Mouse (Mus musculus): ENCODE measurements around the gene Ttbk1. TPM values are rescaled to one million over a fixed set of nuclear protein-coding genes. Genes with fewer than 3 reads are reported as not detected.

Gene Ttbk1
- polyA plus RNA-seq, 1 experiment: 0.25 TPM

DNA sequence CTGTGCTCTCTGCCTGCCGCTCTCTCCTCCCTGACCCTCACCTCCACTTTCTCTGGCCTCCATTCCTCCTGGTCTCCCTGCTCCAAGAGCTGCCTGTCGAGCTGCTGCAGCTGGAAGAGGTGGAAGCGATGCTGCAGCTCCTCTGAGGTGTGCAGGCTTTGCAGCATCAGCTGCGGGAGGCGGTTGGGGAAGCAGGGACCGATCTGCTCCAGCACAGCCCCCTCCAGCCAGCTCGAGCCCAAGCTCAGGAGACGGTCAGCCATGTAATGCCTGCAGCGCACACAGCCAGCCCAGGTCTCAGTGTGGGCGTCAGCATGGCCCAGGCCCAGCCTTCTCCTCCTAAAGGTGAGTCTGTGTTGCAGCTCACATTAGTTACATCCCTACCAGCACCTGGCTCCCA is 32.5 kb upstream of the Ttbk1 start:
- WGBS: 68% methylated on average over 10 of the region's 10 CpGs

DNA sequence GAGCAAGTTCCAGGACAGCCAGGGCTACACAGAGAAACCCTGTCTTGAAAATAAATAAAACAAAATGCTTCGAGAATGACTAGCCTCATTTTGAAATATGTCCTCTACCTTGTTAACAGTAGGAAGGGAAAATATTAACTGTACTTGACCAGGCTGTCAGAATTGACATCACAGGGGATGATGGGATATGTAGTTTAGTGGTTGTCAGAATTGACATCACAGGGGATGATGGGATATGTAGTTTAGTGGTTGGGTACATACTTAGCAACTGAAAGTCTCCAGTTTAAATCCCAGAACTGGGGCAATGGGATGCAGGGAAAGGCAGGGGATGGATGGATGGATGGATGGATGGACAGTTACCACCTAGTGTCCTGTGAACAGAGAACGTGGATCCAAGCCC is 25.9 kb upstream of the Ttbk1 start:
- WGBS: 51% methylated on average over 2 of the region's 2 CpGs

More for the DNA sequence above, 32.5 kb upstream of the Ttbk1 start:
- no peak overlapping the region for H3K27ac ChIP-seq (ENCODE audit: insufficient read depth, low read depth, low read length)
- H3K36me3 ChIP-seq (ENCODE audit: control insufficient read depth, insufficient read depth, low read length): no peaks in the 10 kb centered on the region
- 0 out of 2 replicates have a peak, but pooled peaks cover 4% of the 10 kb centered on the region for H3K27me3 ChIP-seq (ENCODE audit: control insufficient read depth, insufficient read depth, low read length)
- no peak for TF ChIP-seq CTCF (IDR thresholded peaks at IDR 0.05; ENCODE audit: extremely low read depth, insufficient read length, insufficient replicate concordance, low read depth, low read length)
- no peak for TF ChIP-seq POLR2A (IDR thresholded peaks at IDR 0.05; ENCODE audit: low read depth, low read length)
- no peak overlapping the region for H3K4me3 ChIP-seq (ENCODE audit: low read depth, low read length)
- H3K4me1 ChIP-seq (ENCODE audit: control insufficient read depth, insufficient read depth, insufficient read length, low read length): no peaks in the 10 kb centered on the region

GRCm38 (mm10) chr17:46511059-46511710 is 23.7 kb upstream of the Ttbk1 start:
- H3K4me1 ChIP-seq (ENCODE audit: control insufficient read depth, insufficient read depth, insufficient read length, low read length): no peaks in the 10 kb centered on the region
- H3K36me3 ChIP-seq (ENCODE audit: control insufficient read depth, insufficient read depth, low read length): no peaks in the 10 kb centered on the region
- peak; percentile 47; the same call in 1 of the 2 replicates for TF ChIP-seq CTCF (IDR thresholded peaks at IDR 0.05; ENCODE audit: extremely low read depth, insufficient read length, insufficient replicate concordance, low read depth, low read length)
- no peak for TF ChIP-seq POLR2A (IDR thresholded peaks at IDR 0.05; ENCODE audit: low read depth, low read length)
- no peak overlapping the region for H3K4me3 ChIP-seq (ENCODE audit: low read depth, low read length)
- H3K27ac ChIP-seq (ENCODE audit: insufficient read depth, low read depth, low read length): no peak overlapping the region
- 60% methylated on average over 11 of the region's 11 CpGs for whole genome bisulfite sequencing
- no peaks in the 10 kb centered on the region for H3K27me3 ChIP-seq (ENCODE audit: control insufficient read depth, insufficient read depth, low read length)

More for the DNA sequence above, 25.9 kb upstream of the Ttbk1 start:
- H3K36me3 ChIP-seq (ENCODE audit: control insufficient read depth, insufficient read depth, low read length): no peaks in the 10 kb centered on the region
- H3K4me1 ChIP-seq (ENCODE audit: control insufficient read depth, insufficient read depth, insufficient read length, low read length): no peaks in the 10 kb centered on the region
- H3K27me3 ChIP-seq (ENCODE audit: control insufficient read depth, insufficient read depth, low read length): no peaks in the 10 kb centered on the region
- no peak for TF ChIP-seq POLR2A (IDR thresholded peaks at IDR 0.05; ENCODE audit: low read depth, low read length)
- TF ChIP-seq CTCF (IDR thresholded peaks at IDR 0.05; ENCODE audit: extremely low read depth, insufficient read length, insufficient replicate concordance, low read depth, low read length): no peak
- H3K4me3 ChIP-seq (ENCODE audit: low read depth, low read length): no peak overlapping the region
- H3K27ac ChIP-seq (ENCODE audit: insufficient read depth, low read depth, low read length): no peak overlapping the region

DNA sequence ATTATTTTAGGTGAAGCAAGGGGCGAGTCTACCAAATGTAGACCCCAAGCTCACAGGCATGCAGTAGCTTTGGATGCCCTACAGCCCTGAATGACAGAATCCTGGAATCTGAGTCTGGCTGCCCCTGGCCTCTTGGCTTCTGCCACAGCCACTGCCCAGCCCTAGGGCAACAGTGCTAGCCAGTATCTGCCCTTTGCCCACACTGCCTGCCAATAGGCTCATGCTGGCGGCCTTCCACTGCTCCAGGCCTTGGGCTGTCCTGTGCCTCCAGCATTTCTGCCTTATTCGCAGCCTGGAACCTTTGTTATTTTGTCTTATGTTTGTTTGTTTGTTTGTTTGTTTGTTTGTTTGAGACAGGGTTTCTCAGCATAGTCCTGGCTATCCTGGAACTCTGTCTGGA is 18.1 kb upstream of the Ttbk1 start:
- no peaks in the 10 kb centered on the region for H3K27me3 ChIP-seq (ENCODE audit: control insufficient read depth, insufficient read depth, low read length)
- H3K4me3 ChIP-seq (ENCODE audit: low read depth, low read length): no peak overlapping the region
- H3K4me1 ChIP-seq (ENCODE audit: control insufficient read depth, insufficient read depth, insufficient read length, low read length): no peaks in the 10 kb centered on the region
- H3K27ac ChIP-seq (ENCODE audit: insufficient read depth, low read depth, low read length): no peak overlapping the region
- no peaks in the 10 kb centered on the region for H3K36me3 ChIP-seq (ENCODE audit: control insufficient read depth, insufficient read depth, low read length)
- TF ChIP-seq POLR2A (IDR thresholded peaks at IDR 0.05; ENCODE audit: low read depth, low read length) (no peak), CTCF (IDR thresholded peaks at IDR 0.05; ENCODE audit: extremely low read depth, insufficient read length, insufficient replicate concordance, low read depth, low read length) (no peak)
- WGBS: 85% methylated on average over 3 of the region's 3 CpGs

GRCm38 (mm10) chr17:46503847-46504638 is 16.6 kb upstream of the Ttbk1 start:
- TF ChIP-seq POLR2A (IDR thresholded peaks at IDR 0.05; ENCODE audit: low read depth, low read length) (no peak), CTCF (IDR thresholded peaks at IDR 0.05; ENCODE audit: extremely low read depth, insufficient read length, insufficient replicate concordance, low read depth, low read length) (no peak)
- Histone ChIP-seq H3K27me3 (ENCODE audit: control insufficient read depth, insufficient read depth, low read length) (no peaks in the 10 kb centered on the region), H3K27ac (ENCODE audit: insufficient read depth, low read depth, low read length) (no peak overlapping the region), H3K4me1 (ENCODE audit: control insufficient read depth, insufficient read depth, insufficient read length, low read length) (no peaks in the 10 kb centered on the region), H3K36me3 (ENCODE audit: control insufficient read depth, insufficient read depth, low read length) (no peaks in the 10 kb centered on the region), H3K4me3 (ENCODE audit: low read depth, low read length) (no peak overlapping the region)
- 80% methylated on average over 14 of the region's 14 CpGs for WGBS

DNA sequence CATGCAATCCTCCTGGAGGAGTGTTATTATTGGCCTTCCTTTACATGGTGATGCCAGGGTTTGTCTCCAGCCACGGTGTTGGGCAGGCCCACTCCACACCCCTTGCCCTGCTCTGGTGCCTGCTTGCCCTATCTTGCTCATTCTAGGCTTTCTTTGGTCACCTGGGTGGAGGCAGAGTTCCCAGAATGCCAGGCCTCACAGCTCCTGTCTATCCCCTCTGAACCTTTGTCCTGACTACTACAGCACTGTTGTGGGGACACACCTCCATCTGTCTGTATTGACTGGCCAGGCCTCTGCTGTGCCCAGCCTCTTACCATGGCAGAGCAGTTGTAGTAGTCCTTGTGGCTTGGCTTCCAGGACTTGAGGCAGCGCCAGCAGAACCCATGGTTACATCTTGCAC is 15.3 kb upstream of the Ttbk1 start:
- no peaks in the 10 kb centered on the region for H3K27me3 ChIP-seq (ENCODE audit: control insufficient read depth, insufficient read depth, low read length)
- no peak overlapping the region for H3K27ac ChIP-seq (ENCODE audit: insufficient read depth, low read depth, low read length)
- TF ChIP-seq CTCF (IDR thresholded peaks at IDR 0.05; ENCODE audit: extremely low read depth, insufficient read length, insufficient replicate concordance, low read depth, low read length): no peak
- no peak for TF ChIP-seq POLR2A (IDR thresholded peaks at IDR 0.05; ENCODE audit: low read depth, low read length)
- 82% methylated on average over 2 of the region's 2 CpGs for WGBS
- no peak overlapping the region for H3K4me3 ChIP-seq (ENCODE audit: low read depth, low read length)
- peaks cover 1% of the 10 kb centered on the region; the same call in 1 of the 2 replicates for H3K4me1 ChIP-seq (ENCODE audit: control insufficient read depth, insufficient read depth, insufficient read length, low read length)
- no peaks in the 10 kb centered on the region for H3K36me3 ChIP-seq (ENCODE audit: control insufficient read depth, insufficient read depth, low read length)

GRCm38 (mm10) chr17:46497956-46498355 is 10.5 kb upstream of the Ttbk1 start:
- Histone ChIP-seq H3K27ac (ENCODE audit: insufficient read depth, low read depth, low read length) (no peak overlapping the region), H3K27me3 (ENCODE audit: control insufficient read depth, insufficient read depth, low read length) (peaks cover 5% of the 10 kb centered on the region; the same call in 1 of the 2 replicates)
- WGBS: 29% methylated on average over 8 of the region's 8 CpGs

More at GRCm38 (mm10) chr17:46497956-46498355, 10.5 kb upstream of the Ttbk1 start:
- no peaks in the 10 kb centered on the region for H3K36me3 ChIP-seq (ENCODE audit: control insufficient read depth, insufficient read depth, low read length)
- H3K4me1 ChIP-seq (ENCODE audit: control insufficient read depth, insufficient read depth, insufficient read length, low read length): peaks cover 10% of the 10 kb centered on the region
- no peak for TF ChIP-seq CTCF (IDR thresholded peaks at IDR 0.05; ENCODE audit: extremely low read depth, insufficient read length, insufficient replicate concordance, low read depth, low read length)
- no peak for TF ChIP-seq POLR2A (IDR thresholded peaks at IDR 0.05; ENCODE audit: low read depth, low read length)
- no peak overlapping the region for H3K4me3 ChIP-seq (ENCODE audit: low read depth, low read length)
